Mouse (Mus musculus): ENCODE measurements around the gene Gtf2i.

DNA sequence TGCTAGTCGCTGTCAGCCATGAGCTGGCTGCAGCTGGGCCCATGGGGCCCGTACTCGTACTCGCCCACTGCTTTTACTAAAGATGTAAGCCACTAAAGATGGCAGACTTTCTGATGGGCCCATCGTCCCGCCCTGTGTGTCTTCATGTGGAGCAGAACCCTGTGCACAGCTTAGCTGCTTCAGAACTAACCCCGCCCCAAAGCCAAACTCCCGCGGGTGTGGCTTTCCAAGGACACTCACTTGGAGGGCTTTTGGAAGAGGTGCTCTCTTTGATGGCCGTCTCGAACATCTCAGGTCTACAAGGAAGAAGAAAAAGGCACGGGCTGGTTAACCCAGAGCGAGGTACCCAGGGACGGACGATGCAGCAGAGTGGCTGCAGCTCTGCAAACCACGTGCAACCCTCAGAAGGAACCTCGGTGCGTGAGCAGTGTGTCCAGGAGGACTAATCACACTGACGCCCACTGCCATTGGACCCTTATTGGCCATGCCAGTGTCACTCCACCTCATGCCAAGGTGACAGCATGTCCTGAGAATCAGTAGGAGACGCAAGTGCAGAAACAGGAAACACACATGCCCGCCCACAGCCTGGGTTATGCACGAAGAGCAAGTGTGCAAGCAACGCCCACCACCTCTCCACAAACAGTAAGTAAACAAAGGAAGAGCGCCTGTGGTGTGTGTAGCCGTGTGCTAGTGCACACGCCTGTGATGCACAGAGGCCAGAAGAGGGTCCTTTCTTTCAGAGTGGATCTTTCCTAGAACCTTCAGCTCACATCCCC is 70.7 kb downstream of the Gtf2i start:
- no peak for TF ChIP-seq POLR2A (IDR thresholded peaks at IDR 0.05; ENCODE audit: low read depth, low read length)
- TF ChIP-seq CTCF (IDR thresholded peaks at IDR 0.05; ENCODE audit: extremely low read depth, insufficient read depth, insufficient read length, insufficient replicate concordance): no peak
